Mouse (Mus musculus): ENCODE measurements around the gene Aurkb. TPM values are rescaled to one million over a fixed set of nuclear protein-coding genes. Genes with fewer than 3 reads are reported as not detected.
A peak's percentile ranks its signal among the peaks of the same experiment; 100 is the strongest.
"Not testable (repeated sequence)": the region's sequence is repeated elsewhere in the genome, so short reads cannot be mapped to it uniquely, and the experiment has no call there.

Aurkb gene
- polyA plus RNA-seq (2016; fragmentation: Nextera tagmentation; extraction: Ambion mirVana): 169 and 171 TPM in 2 replicates

DNA sequence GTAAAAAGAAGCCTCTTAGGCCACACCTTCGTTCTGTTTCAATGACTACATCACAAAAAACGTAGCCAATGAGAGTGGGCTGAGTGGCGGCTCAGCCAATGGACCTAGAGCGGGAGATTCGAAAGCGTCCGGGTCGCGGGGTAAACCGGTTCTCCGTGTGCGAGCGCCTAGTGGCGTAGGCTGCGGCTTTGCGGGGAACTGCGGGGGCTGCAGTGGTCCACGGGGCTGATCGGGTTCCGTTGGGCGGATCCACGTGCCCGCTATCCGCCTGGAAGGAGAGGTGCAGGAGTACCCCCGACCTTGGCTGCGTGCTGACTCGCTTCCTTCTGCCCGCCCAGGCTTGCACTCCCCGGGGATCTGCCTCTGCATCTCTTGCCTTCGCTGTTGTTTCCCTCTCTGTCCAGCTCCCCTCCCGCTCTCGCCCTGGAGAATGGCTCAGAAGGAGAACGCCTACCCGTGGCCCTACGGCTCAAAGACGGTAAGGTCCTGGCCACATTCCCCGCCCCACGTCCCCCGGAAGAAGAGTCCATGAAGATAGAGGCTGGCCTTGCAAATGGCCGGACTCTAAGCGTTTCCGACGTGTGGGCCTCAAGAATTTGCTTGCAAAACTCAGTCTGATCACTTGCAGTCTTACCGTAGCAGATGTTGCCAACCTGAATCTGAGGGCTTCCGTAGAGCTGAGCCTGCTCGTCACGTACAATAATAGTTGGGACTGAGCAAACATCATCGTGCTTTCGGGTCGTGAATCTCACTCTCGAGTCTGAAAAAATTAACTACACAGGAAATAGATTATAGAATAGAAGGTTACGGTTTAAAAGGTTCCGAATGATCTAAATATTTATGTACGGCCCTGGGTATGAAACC, at the start of gene Aurkb:
Aurkb (plus strand) TSS at position 117 of the 864 bp plus-strand sequence.
- peak within 1 kb of the TSS; percentile 85 for H3K4me2 ChIP-seq
- peak; percentile 75 for ATAC-seq (ENCODE audit: insufficient number of reproducible peaks, insufficient read depth, low FRiP score, low TSS enrichment, low read depth)
- peak within 1 kb of the TSS; percentile 93 for H3K27ac ChIP-seq
- H3K9me3 ChIP-seq: no peaks in the 10 kb centered on the region
- H3K4me1 ChIP-seq (replicated peaks): peaks cover 25% of the 10 kb centered on the region
- no peaks in the 10 kb centered on the region for H3K27me3 ChIP-seq
- H3K4me3 ChIP-seq (replicated peaks): peak within 1 kb of the TSS; percentile 83
- H3K9ac ChIP-seq (replicated peaks): peak within 1 kb of the TSS; percentile 83
- under 1% methylated on average over 54 of the region's 54 CpGs for WGBS
- peaks cover 34% of the 10 kb centered on the region for H3K36me3 ChIP-seq

DNA sequence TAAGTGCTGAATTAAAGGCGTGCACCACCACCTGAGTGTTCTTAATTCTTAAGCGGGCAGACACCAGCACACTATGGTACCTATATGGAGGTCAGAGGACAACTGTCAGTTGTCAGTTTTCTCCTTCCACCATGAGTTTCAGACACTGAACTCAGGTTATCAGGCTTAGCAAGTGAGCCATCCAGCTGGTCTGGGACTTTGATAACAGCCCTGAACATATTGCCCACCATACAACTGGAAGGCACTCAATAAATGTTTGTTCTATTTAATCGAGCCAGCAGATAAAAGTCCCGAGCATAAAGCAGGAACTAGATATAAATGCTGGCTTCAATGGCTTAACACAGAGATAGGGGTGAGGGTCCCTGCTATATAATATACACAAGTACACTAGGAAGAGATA, 48.4 kb upstream of the Aurkb start:
- ATAC-seq (ENCODE audit: insufficient number of reproducible peaks, insufficient read depth, low FRiP score, low TSS enrichment, low read depth): no peak
- Histone ChIP-seq H3K36me3 (peaks cover 99% of the 10 kb centered on the region), H3K4me1 (replicated peaks) (no peaks in the 10 kb centered on the region), H3K27ac (no peak overlapping the region), H3K4me3 (replicated peaks) (no peak overlapping the region), H3K27me3 (no peaks in the 10 kb centered on the region), H3K9me3 (no peaks in the 10 kb centered on the region), H3K4me2 (no peak overlapping the region), H3K9ac (replicated peaks) (no peak overlapping the region)
- WGBS: 92% methylated on average over 4 of the region's 4 CpGs

DNA sequence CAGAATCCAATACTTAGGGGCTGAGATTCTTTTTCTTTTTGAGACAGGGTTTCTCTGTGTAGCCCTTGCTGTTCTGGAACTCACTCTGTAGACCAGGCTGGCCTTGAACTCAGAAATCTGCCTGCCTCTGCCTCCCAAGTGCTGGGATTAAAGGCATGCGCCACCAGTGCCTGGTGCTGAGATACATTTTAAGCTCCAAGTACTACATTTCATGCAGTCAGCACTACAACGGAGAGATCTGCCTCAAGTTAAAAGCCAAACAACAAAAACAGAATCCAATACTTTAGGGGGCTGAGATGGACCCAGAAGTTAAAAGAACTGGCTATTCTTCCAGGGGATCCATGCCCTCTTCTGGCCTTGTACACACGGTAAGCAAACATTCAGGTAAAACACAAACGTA, 42.7 kb upstream of the Aurkb start:
- H3K4me1 ChIP-seq (replicated peaks); H3K27ac ChIP-seq; H3K9ac ChIP-seq (replicated peaks); H3K27me3 ChIP-seq; H3K4me2 ChIP-seq; H3K9me3 ChIP-seq; ATAC-seq (ENCODE audit: insufficient number of reproducible peaks, insufficient read depth, low FRiP score, low TSS enrichment, low read depth); H3K4me3 ChIP-seq (replicated peaks): not testable (repeated sequence)
- peaks cover 59% of the 10 kb centered on the region for H3K36me3 ChIP-seq
- 93% methylated on average over 4 of the region's 4 CpGs for WGBS

DNA sequence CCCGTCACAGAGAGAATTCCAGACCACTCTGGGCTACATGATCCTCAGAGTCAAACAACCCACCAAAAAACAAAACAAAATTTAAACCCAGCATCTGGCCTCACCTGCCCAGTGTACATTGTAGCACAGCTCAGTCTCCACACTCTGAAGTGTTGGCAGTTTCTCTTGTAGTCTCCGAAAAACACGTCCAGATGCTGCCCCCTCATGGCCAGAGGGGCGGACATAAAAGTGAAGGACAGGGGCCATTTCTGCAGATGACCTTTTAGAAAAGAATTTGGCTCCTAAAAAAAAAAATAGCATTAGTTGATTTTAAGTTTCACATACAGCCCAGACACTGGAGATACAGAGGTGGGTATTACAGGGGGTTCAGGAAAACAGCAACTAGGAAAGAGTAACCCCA, 41.9 kb upstream of the Aurkb start:
- Histone ChIP-seq H3K4me1 (replicated peaks) (peaks cover 8% of the 10 kb centered on the region; the same call in 1 of the 2 replicates), H3K9me3 (no peaks in the 10 kb centered on the region), H3K36me3 (peaks cover 51% of the 10 kb centered on the region), H3K4me2 (no peak overlapping the region), H3K27me3 (no peaks in the 10 kb centered on the region), H3K9ac (replicated peaks) (no peak overlapping the region), H3K4me3 (replicated peaks) (no peak overlapping the region), H3K27ac (no peak overlapping the region)
- ATAC-seq (ENCODE audit: insufficient number of reproducible peaks, insufficient read depth, low FRiP score, low TSS enrichment, low read depth): no peak
- 68% methylated on average over 4 of the region's 4 CpGs for WGBS

DNA sequence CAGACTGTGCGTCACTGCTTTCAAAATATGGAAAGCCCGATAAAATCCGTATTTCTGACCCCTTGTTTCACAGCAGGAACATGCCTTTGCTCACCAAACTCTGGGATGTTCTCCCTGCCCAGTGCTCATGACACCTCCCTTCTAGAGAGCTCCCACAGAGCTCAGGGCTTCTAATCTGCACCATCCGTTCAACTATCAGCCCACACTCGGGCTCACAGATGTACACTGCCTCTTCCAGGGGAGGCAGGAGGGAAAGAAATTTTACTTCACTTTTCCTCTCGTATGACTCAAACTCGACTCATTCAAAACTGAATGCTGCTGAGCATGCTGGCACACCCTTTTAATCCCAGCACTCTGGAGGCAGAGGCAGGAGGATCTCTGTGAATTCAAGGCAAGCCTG, 40.3 kb upstream of the Aurkb start:
- Histone ChIP-seq H3K27ac (no peak overlapping the region), H3K36me3 (peaks cover 35% of the 10 kb centered on the region), H3K4me3 (replicated peaks) (no peak overlapping the region), H3K4me1 (replicated peaks) (peaks cover 8% of the 10 kb centered on the region; the same call in 1 of the 2 replicates), H3K4me2 (no peak overlapping the region), H3K9me3 (no peaks in the 10 kb centered on the region), H3K9ac (replicated peaks) (no peak overlapping the region), H3K27me3 (no peaks in the 10 kb centered on the region)
- no peak for ATAC-seq (ENCODE audit: insufficient number of reproducible peaks, insufficient read depth, low FRiP score, low TSS enrichment, low read depth)
- WGBS: 89% methylated on average over 7 of the region's 7 CpGs

DNA sequence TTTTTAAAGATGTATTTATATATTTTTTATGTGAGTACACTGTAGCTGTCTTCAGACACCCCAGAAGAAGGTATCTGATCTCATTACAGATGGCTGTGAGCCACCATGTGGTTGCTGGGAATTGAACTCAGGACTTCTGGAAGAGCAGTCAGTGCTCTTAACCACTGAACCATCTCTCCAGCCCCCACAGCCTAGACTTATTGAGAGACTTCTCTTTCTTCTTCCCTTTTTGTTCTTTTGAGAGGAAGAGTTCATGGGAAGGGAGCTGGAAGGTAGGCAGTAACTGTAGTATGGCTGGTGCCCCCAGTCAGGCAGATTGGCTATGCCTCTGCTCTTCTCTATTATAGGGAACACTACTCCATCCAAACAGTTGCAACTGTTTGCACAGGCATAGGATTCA, 38.9 kb upstream of the Aurkb start:
- not testable (repeated sequence) for H3K27me3 ChIP-seq; H3K9me3 ChIP-seq; H3K27ac ChIP-seq; H3K4me3 ChIP-seq (replicated peaks); H3K4me2 ChIP-seq; ATAC-seq (ENCODE audit: insufficient number of reproducible peaks, insufficient read depth, low FRiP score, low TSS enrichment, low read depth)
- Histone ChIP-seq H3K9ac (replicated peaks) (0 out of 2 replicates have a peak overlapping the region, but pooled peaks have one; percentile 27), H3K4me1 (replicated peaks) (peaks cover 11% of the 10 kb centered on the region), H3K36me3 (peaks cover 21% of the 10 kb centered on the region)

DNA sequence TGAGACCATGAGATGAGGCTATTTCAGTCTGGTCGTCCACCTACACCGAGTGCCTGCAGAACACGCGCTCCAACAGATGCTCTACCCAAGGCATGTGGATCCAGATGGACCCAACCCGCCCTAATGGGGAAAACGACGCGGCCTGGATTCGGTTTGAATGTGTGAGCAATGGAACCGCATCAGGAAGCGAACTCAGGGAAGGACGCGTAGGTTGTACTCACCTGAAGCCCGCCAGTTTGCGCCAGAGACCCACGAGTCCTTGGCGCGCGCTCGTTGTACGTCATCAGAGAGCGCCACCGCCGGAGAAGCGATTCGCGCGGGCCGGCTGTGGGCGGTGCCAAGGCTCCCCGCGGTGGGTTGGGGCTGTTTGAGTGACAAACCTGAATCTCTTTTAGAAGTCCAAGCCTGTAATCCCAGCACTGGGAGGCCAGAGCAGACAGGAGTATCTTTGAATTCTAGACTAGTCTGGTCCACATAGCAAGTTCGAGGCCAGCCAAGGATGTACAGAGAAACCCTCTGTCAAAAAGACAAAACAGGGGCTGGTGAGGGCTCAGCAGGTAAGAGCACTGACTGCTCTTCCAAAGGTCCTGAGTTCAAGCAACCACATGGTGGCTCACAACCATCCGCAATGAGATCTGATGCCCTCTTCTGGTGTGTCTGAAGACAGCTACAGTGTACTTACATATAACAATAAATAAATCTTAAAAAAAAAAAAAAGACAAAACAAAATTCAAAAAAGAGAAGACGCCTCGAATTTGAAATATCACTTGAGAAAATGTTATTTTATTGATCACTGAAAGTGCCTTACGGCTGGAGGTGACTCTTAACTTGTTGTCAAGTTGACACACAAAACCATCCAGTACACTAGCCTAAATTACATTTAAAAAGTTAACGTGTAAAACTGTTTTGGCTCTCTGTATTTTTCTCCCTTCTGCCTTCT, 37.0 kb upstream of the Aurkb start, which contains the start of gene Pfas:
Pfas (minus strand) TSS at position 279 of the 940 bp plus-strand sequence.
- ATAC-seq (ENCODE audit: insufficient number of reproducible peaks, insufficient read depth, low FRiP score, low TSS enrichment, low read depth): peak; percentile 69
- Histone ChIP-seq H3K4me3 (replicated peaks) (peak within 1 kb of the TSS; percentile 67), H3K9ac (replicated peaks) (peak within 1 kb of the TSS; percentile 69), H3K9me3 (no peaks in the 10 kb centered on the region), H3K36me3 (peaks cover 2% of the 10 kb centered on the region), H3K27ac (peak within 1 kb of the TSS; percentile 59; the same call in 1 of the 2 replicates), H3K27me3 (no peaks in the 10 kb centered on the region), H3K4me1 (replicated peaks) (peaks cover 12% of the 10 kb centered on the region), H3K4me2 (peak within 1 kb of the TSS; percentile 72)
- WGBS: 10% methylated on average over 38 of the region's 38 CpGs

DNA sequence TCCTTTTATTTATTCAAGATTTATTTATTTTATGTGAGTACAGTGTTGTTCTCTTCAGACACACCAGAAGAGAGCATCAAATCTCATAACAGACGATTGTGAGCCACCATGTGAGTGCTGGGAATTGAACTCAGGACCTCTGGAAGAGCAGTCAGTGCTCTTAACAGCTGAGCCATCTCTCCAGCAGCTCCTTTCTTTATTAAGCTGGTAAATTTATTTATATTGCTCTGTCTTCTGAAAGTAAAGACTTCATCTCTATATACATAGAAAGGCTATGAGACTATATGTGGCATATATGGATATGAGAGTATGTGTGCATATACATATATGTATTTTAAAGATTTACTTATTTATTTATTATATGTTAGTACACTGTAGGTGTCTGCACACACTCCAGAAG, 35.9 kb upstream of the Aurkb start:
- no peak for ATAC-seq (ENCODE audit: insufficient number of reproducible peaks, insufficient read depth, low FRiP score, low TSS enrichment, low read depth)
- H3K4me3 ChIP-seq (replicated peaks): no peak overlapping the region
- H3K36me3 ChIP-seq: no peaks in the 10 kb centered on the region
- peaks cover 12% of the 10 kb centered on the region for H3K4me1 ChIP-seq (replicated peaks)
- 96% methylated on average over 1 of the region's 1 CpGs for WGBS
- H3K4me2 ChIP-seq: no peak overlapping the region
- no peaks in the 10 kb centered on the region for H3K9me3 ChIP-seq
- no peak overlapping the region for H3K9ac ChIP-seq (replicated peaks)
- no peaks in the 10 kb centered on the region for H3K27me3 ChIP-seq
- no peak overlapping the region for H3K27ac ChIP-seq

DNA sequence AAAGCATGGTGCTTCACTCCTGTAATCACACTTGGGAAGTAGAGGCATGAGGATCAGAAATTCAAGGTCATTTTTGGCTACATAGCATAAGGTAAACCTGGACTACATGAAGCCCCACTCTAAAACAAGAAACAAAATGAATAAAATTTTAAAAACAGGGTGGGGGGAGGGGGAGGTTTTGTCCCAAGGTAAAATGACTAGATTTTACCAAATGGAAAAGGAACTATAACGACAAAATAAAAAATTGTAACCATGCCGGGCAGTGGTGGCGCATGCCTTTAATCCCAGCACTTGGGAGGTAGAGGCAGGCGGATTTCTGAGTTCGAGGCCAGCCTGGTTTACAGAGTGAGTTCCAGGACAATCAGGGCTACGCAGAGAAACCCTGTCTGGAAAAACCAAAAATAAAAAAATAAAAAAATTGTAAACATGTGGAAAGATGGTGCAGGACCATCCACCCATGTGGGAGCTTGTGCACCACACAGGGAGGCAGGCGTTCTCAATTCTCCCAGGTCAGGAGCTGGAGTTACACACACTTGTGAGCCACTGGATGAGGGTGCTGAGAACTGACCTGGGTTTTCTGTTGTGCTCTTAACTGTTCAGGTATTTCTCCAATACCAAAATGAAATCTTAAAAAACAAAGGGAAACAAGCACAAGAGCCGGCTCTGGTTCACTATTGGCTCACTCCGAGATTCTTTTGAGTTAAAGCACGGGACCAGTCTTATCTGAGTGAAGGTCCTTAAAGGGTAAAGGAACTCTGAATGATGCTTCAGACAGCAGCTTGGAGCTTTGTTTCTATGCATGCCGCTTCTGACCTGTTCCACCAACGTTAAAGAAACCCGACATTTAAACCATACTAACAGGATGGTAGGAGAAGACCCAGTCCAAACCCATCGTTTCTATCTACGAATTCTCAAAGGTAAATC, 34.8 kb upstream of the Aurkb start:
- Histone ChIP-seq H3K4me2 (0 out of 2 replicates have a peak overlapping the region, but pooled peaks have one; percentile 10), H3K9me3 (no peaks in the 10 kb centered on the region), H3K27me3 (no peaks in the 10 kb centered on the region), H3K27ac (no peak overlapping the region), H3K4me3 (replicated peaks) (no peak overlapping the region), H3K36me3 (no peaks in the 10 kb centered on the region), H3K4me1 (replicated peaks) (peaks cover 12% of the 10 kb centered on the region), H3K9ac (replicated peaks) (no peak overlapping the region)
- no peak for ATAC-seq (ENCODE audit: insufficient number of reproducible peaks, insufficient read depth, low FRiP score, low TSS enrichment, low read depth)
- 89% methylated on average over 15 of the region's 15 CpGs for WGBS

DNA sequence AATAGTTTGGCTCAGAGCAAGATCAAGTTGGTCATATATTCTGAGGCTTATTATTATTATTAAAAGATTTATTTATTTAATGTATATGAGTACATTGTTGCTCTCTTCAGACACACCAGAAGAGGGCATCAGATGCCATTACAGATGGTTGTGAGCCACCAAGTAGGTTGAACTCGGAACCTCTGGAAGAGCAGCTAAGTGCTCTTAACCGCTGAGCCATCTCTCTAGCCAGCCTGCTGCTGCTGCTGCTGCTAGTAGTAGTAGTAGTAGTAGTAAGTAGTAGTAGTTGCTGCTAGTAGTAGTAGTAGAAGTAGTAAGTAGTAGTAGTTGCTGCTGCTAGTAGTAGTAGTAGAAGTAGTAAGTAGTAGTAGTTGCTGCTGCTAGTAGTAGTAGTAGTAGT, 34.0 kb upstream of the Aurkb start:
- ATAC-seq (ENCODE audit: insufficient number of reproducible peaks, insufficient read depth, low FRiP score, low TSS enrichment, low read depth); H3K36me3 ChIP-seq; H3K27me3 ChIP-seq; H3K27ac ChIP-seq; H3K9me3 ChIP-seq: not testable (repeated sequence)
- Histone ChIP-seq H3K4me2 (peak overlapping the region; percentile 80), H3K4me3 (replicated peaks) (peak overlapping the region; percentile 61), H3K9ac (replicated peaks) (peak overlapping the region; percentile 67; the same call in 1 of the 2 replicates), H3K4me1 (replicated peaks) (peaks cover 12% of the 10 kb centered on the region)
- WGBS: 79% methylated on average over 2 of the region's 2 CpGs

Measured in limb, embryonic 12.5 days (tissue).